Mouse (Mus musculus) lung, adult 2 months (tissue): ENCODE measurements around the gene C330007P06Rik. TPM values are rescaled to one million over a fixed set of nuclear protein-coding genes. Genes with fewer than 3 reads are reported as not detected.

ENCODE experiments used
- DNase-seq: peaks from one replicate; pipeline ENCODE4 v3.0.0; 2022
- H3K4me1 ChIP-seq: fragments of 200-500 bp; 2 replicates; pipeline ENCODE4 v1.6.1; 2011; ENCODE audit warnings: low read length; ENCODE audit not compliant: control insufficient read depth, insufficient read depth
- H3K4me3 ChIP-seq: fragments of 200-500 bp; replicated peaks from 2 replicates; pipeline ENCODE3; 2011; ENCODE audit warnings: low read depth, mild to moderate bottlenecking, control low read depth, low read length; ENCODE audit errors: extremely low read depth
- CTCF ChIP-seq: fragments of 200-500 bp; IDR thresholded peaks from 2 replicates; pipeline ENCODE4 v1.5.1; 2011; ENCODE audit warnings: mild to moderate bottlenecking, low read length, control low read depth; ENCODE audit not compliant: insufficient read depth
- POLR2A ChIP-seq: fragments of 200-500 bp; IDR thresholded peaks from 2 replicates; pipeline ENCODE4 v1.6.1; 2011; ENCODE audit warnings: low read depth, mild to moderate bottlenecking, control low read depth, low read length, borderline replicate concordance; ENCODE audit errors: extremely low read depth
- WGBS: fragments of 180-500 bp; shearing (Covaris S2); methylation state at CpG from one replicate; pipeline ENCODE4 v1.1.7; 2018; 5-methylcytosine and 5-hydroxymethylcytosine counted together
- polyA plus RNA-seq: library from polyadenylated mRNA; depleted of rRNA; stranded (reverse); fragments of >200 nt; gene quantifications from 2 replicates; pipeline ENCODE4 v1.2.3, GENCODE M21; 2012; rRNA removed

C330007P06Rik gene
- polyA plus RNA-seq, 1 experiment = 22.7 TPM

- TF ChIP-seq POLR2A (no peak), CTCF (no peak)
- no peak for DNase-seq
- Histone ChIP-seq H3K4me1 (peaks cover 4% of the 10 kb centered on the region; the same call in 1 of the 2 replicates), H3K4me3 (no peak overlapping the region)
- 73% methylated on average over 5 of the region's 5 CpGs for WGBS
These were observed 79.3 kb downstream of the C330007P06Rik start for GRCm38 (mm10) chrX:36794571-36794970.

GRCm38 (mm10) chrX:36789360-36789759 lies 84.6 kb downstream of the C330007P06Rik start:
- 70% methylated on average over 4 of the region's 4 CpGs for WGBS
- Histone ChIP-seq H3K4me1 (no peaks in the 10 kb centered on the region), H3K4me3 (no peak overlapping the region)
- no peak for TF ChIP-seq POLR2A
- TF ChIP-seq CTCF = no peak
- no peak for DNase-seq

GRCm38 (mm10) chrX:36777694-36778093 lies 96.2 kb downstream of the C330007P06Rik start:
- H3K4me1 ChIP-seq = no peaks in the 10 kb centered on the region
- no peak overlapping the region for H3K4me3 ChIP-seq
- 80% methylated on average over 4 of the region's 4 CpGs for WGBS
- no peak for DNase-seq
- TF ChIP-seq POLR2A (no peak), CTCF (no peak)

- DNase-seq = no peak
- TF ChIP-seq POLR2A (no peak), CTCF (no peak)
- 84% methylated on average over 5 of the region's 5 CpGs for WGBS
- no peak overlapping the region for H3K4me3 ChIP-seq
- no peaks in the 10 kb centered on the region for H3K4me1 ChIP-seq
These were observed 98.4 kb downstream of the C330007P06Rik start for GRCm38 (mm10) chrX:36775520-36775919.

Other genes starting within 250 kb of the C330007P06Rik start
- 0.34 and 0.60 TPM in 2 replicates for gene Akap17b, start 228.7 kb downstream of the C330007P06Rik start, polyA plus RNA-seq
- 3.1 and 3.4 TPM in 2 replicates for gene Slc25a43, start 130.5 kb downstream of the C330007P06Rik start, polyA plus RNA-seq
- gene Slc25a5, start 78.5 kb downstream of the C330007P06Rik start, polyA plus RNA-seq = 299 and 343 TPM in 2 replicates
- gene Ube2a, start 211 bp downstream of the C330007P06Rik start, polyA plus RNA-seq = 23.1 and 27.1 TPM in 2 replicates
- gene Nkrf, start 28.8 kb upstream of the C330007P06Rik start, polyA plus RNA-seq = 0.48 and 0.80 TPM in 2 replicates
- 5.6 and 9.0 TPM in 2 replicates for gene Sept6, start 117.7 kb upstream of the C330007P06Rik start, polyA plus RNA-seq
- not detected in 2 replicates for gene Sowahd, start 174.7 kb upstream of the C330007P06Rik start, polyA plus RNA-seq
- gene Rpl39, start 211.3 kb upstream of the C330007P06Rik start, polyA plus RNA-seq = 44.6 and 56.1 TPM in 2 replicates
- gene Upf3b, start 236.2 kb upstream of the C330007P06Rik start, polyA plus RNA-seq = 2.9 and 4.7 TPM in 2 replicates